Mouse (Mus musculus) spleen, postnatal 10 days (tissue): Measurements from ENCODE around the gene Sprr2b.
"Not testable (repeated sequence)": the region's sequence is repeated elsewhere in the genome, so short reads cannot be mapped to it uniquely, and the experiment has no call there.

ENCODE experiments used
- DNase-seq, 2 experiments: peaks; one replicate each; pipeline ENCODE4 v3.0.0; 2021 to 2022; ENCODE audit warnings: low spot score in 2 of 2

Gene Sprr2b

DNA sequence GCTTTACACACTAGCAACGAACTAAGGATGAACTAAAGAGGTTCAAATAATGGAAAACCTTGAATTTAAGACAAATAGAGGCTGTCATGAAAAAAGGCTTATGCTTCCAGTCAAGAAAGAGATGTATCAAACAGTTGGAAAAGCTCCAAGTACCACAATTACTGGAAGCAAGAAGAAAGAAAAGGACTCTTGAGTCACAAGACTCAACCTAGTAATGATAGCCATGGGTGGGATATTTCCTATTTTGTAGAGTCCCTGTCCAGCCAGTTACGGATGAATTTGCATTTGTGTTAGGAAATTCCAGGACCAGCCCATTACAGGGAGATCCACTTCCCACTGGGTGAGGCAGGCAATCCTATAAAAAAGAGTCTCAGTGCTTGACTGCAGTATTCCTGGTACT is at the start of gene Sprr2b:
Gene Sprr2b, plus strand, starts transcription at position 301 of the 400 bp plus-strand sequence.
- DNase-seq = no peak

DNA sequence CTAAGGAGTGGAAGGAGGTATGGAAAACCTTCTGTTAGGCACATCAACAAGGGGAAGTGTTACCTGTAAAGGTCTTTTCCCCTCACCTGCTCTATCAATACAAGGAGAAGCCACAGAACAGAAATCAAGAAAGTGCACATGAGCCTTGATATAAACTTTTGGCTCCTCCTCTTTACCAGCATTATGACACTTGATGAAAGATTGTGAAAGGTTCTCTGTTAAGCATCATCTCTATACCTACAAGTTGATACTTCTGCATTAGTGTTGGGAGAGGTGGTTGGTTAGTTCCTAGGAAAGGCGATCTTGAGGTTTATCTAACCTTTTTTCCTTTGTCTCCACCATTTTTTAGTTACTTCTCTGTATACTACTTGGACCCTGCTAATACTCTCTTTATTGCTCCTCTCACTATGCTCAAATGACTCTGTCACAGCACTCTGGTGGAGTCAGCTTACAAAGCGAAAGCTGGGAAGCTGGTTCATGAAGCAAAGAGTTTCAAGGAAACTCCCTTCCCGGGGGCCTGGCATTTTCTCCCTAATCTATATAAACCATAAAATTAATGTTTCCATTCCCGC is 44.9 kb upstream of the Sprr2b start:
- DNase-seq = not testable (repeated sequence)

DNA sequence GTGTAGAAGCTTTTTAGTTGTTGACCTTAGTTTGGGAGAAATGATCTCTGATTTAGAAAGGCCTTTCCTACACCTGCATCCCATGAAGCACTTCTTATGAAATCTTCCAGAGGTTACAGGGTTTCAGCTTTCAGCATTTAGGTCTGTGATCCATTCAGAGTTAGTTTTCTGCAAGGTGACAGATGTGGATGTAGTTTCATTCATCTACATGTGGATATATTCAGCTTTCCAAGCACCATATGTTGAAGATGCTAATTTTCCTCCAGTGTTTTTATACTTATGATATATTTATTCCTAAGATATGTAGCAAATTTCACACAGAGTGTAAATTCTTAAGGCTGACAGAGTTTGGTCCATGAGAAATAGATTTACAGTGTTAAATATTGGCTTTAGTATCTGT is 42.9 kb upstream of the Sprr2b start:
- not testable (repeated sequence) for DNase-seq

DNA sequence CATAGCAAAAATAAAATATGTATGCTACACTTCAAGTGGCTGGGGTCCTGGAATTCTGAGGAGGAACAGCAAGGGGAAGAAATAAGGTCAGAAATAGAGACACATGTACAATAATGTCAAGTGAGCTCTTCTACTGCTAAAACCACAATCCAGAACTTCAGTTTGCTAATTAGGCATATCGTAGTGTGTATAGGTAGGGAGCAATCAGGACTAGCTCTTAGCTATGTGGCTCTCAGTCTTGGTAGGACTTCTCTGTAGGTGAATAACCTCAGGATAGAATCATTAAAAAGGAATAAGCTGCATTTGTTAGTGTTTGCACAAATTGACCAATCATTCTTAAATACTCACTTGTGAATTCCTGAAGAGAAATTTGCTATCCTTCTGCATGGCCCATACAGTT is 42.4 kb upstream of the Sprr2b start:
- not testable (repeated sequence) for DNase-seq

DNA sequence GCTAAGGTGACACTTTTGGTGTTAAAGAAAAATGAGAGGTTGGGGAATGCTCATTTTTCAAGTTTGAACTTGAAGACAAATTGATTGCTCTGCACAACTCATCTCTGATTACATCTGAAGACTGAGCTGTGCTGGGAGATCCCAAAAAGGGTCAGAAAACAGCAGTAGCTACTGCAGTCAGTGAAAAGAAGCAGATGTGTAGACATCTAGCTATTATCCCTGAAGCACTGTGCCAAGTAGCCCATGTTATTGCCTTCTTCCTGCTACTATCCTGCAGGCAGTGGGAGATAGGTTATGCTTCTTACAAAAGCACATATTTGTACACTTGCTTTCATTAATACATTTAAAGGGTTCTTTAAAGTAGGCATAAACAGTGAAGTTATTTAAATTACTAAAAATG is 36.8 kb upstream of the Sprr2b start:
- DNase-seq = not testable (repeated sequence)

DNA sequence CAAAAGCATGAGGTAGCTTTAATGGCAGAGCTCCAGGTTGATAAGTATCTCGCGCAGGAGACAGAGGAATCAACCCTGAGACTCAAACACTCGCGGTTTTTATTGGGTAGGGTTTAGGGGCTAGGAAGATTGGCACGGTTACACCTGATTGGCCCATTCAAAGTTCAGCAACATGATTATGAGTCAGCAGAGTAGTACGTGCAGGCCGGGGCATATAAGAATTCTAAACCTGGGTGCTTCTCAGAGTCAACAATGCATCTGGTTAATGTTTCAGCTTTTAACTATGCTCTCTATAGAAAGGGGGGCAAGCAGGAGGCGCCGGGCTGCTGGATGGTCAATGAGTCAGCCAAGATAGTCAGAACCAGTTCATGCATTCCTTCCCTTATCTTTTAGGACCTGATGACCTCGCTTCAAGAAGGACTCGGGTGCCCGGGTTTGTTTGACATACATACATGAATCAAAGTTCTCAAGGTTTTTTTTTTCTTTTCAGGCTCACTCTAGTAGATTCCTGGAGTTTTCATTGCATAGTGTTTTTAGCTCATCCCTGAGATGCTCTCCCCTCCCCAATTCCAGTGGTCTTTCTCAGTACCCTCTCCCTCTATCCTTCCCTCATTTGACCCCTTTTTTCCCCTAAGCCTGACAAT is 35.3 kb upstream of the Sprr2b start:
- DNase-seq = not testable (repeated sequence)

DNA sequence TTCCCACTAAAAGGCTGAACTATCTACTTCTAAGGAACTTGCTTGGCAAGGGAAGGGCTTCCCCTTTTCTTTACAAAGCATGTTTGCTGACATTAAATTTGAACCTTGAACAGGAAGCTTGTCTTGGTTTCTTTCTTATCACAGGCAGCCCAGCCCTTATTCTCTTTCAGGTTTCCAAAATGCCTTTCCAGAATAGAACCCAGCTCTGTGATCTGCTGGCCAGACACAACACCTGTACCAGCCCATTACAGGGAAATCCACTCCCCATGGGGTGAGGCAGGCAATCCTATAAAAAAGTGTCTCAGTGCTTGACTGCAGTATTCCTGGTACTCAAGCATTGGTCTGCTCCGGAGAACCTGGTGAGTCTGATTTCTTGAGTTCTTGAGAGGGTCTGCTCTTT is 31.3 kb upstream of the Sprr2b start, which contains the start of gene Sprr2a3:
Gene Sprr2a3, plus strand, starts transcription at position 317 of the 400 bp plus-strand sequence.
- not testable (repeated sequence) for DNase-seq

DNA sequence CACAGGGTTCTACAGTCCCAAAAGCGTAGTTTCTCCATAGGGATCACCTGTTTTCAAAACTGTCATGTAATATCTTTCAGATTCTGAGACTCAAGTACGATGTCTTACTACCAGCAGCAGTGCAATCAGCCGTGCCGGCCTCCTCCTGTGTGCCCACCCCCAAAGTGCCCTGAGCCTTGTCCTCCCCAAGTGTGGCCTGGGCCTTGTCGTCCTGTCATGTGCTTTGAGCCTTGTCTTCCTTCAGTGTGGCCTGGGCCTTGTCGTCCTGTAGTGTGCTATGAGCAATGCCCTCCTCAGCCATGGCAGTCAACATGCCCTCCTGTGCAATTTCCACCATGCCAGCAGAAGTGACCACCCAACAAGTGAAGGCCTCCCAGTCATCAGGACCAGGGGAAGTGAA is 27.9 kb upstream of the Sprr2b start:
- not testable (repeated sequence) for DNase-seq

DNA sequence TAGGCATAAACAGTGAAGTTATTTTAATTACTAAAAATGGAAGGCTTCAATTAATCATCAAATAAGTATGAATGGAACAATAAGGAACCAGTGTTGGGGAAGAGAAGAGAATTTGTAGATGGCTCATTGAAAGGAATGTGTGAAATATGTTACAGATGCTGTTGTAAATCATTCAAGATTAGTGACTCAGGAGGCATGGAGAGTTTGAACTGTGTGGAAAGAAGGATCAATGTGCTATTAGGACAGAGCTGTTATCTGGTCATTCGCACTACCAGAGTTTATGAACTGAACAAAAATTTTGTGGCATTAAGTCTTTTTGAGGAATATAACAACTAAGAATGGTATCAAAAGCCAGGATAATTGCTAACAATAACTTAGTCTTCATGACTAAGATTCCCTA is 9.0 kb upstream of the Sprr2b start:
- DNase-seq = no peak

DNA sequence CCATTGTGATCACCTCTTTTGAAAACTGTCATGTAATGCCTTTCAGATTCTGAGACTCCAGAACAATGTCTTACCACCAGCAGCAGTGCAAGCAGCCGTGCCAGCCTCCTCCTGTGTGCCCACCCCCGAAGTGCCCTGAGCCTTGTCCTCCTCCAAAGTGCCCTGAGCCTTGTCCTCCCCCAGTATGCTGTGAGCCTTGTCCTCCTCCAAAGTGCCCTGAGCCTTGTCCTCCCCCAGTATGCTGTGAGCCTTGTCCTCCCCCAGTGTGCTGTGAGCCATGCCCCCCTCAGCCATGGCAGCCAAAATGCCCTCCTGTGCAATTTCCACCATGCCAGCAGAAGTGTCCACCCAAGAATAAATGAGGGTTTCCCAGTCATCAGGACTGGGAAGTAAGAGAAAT is 964 bp downstream of the Sprr2b start:
- no peak for DNase-seq

DNA sequence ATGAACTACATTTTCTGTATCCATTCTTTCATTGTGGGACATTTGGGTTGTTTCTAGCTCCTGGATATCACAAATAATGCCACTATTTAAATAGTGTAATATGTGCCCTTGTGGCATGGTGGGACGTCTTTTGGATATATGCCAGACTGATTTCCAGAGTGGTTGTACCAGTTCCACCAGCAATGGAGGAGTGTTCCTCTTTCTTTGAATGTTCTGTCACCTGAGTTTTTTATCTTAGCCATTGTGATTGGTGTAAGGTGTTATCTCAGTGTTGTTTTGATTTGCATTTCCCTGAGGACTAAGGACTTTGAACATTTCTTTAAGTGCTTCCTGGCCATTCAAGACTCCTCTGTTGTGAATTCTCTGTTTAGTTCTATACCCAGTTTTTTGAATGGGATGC is 19.9 kb downstream of the Sprr2b start:
- no peak for DNase-seq

DNA sequence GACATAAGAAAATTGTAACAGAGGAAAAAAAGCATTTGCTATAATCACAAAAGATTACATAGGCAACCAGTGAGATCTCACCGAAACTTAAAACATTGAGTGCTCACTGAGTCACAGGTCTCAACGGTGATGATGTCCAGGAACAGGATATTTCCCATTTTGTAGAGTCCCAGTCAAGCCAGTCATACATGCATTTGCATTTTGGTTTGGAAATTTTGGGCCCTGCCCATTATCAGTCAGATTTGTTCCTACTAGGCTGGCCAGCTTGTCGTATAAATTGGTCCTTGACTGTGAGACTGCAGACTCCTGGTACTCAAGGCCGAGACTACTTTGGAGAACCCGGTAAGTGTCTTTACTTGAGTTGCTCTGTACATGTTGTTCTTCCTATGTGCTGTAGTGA is 22.4 kb downstream of the Sprr2b start, which contains the start of gene Sprr2d:
Gene Sprr2d, plus strand, starts transcription at position 301 of the 400 bp plus-strand sequence.
- no peak for DNase-seq

DNA sequence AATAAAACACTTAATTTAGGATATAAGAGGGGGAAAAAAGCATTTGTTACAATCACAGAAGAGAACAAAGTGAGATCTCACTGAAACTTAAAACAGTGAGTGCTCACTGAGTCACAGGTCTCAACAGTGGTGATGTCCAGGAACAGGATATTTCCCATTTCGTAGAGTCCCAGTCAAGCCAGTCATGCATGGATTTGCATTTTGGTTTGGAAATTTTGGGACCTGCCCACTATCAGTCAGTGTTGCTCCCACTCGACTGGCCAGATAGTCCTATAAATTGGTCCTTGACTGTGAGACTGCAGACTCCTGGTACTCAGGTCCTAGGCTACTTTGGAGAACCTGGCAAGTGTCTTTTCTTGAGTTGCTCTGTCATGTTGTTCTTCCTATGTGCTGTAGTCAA is 35.4 kb downstream of the Sprr2b start, which contains the start of gene Sprr2e:
Gene Sprr2e, plus strand, starts transcription at position 301 of the 400 bp plus-strand sequence.
- DNase-seq = no peak

DNA sequence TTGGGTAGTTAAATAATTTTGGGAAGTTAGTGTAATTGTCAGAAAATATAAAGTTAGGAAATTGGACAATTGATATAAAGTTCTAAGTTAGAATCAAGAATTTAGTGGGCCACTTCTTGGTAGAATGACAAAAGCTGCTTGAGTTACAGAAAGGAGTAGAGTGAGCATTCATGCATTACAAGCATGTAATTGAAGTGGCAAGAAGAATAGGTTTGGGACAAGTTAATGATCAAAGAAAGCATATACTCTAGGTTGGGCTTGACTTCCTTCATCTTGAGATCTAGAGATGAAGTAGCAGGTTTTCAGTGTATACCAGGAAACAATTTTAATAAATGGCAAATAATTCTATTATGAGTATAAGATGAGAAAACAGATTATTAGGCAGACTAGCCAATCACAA is 45.2 kb downstream of the Sprr2b start:
- DNase-seq = no peak

DNA sequence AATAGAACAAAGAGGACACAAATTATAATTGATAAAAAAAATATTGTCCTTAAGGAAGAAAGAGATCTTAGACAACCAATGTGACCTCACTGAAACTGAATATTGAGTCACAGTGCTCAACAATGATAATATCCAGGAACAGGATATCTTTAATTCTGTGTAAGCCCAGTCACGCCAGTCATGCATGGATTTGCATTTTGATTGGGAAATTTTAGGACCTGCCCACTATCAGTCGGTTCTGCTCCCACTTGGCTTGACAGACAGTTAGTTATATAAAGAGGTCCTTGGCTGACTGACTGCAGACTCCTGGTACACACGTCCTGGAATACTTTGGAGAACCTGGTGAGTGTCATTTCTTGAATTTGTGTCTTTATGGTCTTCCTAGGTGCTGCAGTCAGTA is 48.5 kb downstream of the Sprr2b start, which contains the start of gene Sprr2f:
Gene Sprr2f, plus strand, starts transcription at position 301 of the 400 bp plus-strand sequence.
- DNase-seq = no peak
